Mouse (Mus musculus) embryonic facial prominence, embryonic 11.5 days (tissue): ENCODE results near the gene Psmd12. TPM values are rescaled to one million over a fixed set of nuclear protein-coding genes. Genes with fewer than 3 reads are reported as not detected.

Experiments used
- ATAC-seq: fragments of 200-750 bp; cut with Nextera tagmentation; replicated peaks from 2 replicates; pipeline ENCODE4 v1.8.0; 2017; ENCODE audit warnings: low read depth; ENCODE audit not compliant: insufficient number of reproducible peaks, low FRiP score, low TSS enrichment
- DNase-seq: peaks from one replicate; pipeline ENCODE4 v3.0.0-alpha.2; 2015; ENCODE audit warnings: low spot score
- H3K27ac ChIP-seq: fragments of 300-500 bp; sonication (generic); replicated peaks from 2 replicates; pipeline ENCODE4 v1.5.1; 2014; ENCODE audit warnings: mild to moderate bottlenecking, low read depth, low read length, control low read depth
- H3K27me3 ChIP-seq: fragments of 300-500 bp; sonication (generic); 2 replicates; pipeline ENCODE4 v1.6.1; 2014; ENCODE audit warnings: mild to moderate bottlenecking, low read length, moderate library complexity, mixed read lengths; ENCODE audit not compliant: control insufficient read depth, insufficient read depth
- H3K36me3 ChIP-seq: fragments of 300-500 bp; sonication (generic); replicated peaks from 2 replicates; pipeline ENCODE4 v1.6.1; 2014; ENCODE audit warnings: low read depth, mild to moderate bottlenecking, low read length, moderate library complexity, mixed read lengths; ENCODE audit not compliant: control insufficient read depth, insufficient read depth
- H3K4me1 ChIP-seq: fragments of 300-500 bp; sonication (generic); 2 replicates; pipeline ENCODE4 v1.6.1; 2014; ENCODE audit warnings: low read length, mixed read lengths; ENCODE audit not compliant: control insufficient read depth, insufficient read depth
- H3K4me2 ChIP-seq: fragments of 300-500 bp; sonication (generic); 2 replicates; pipeline ENCODE4 v1.6.1; 2014; ENCODE audit warnings: low read depth, mild to moderate bottlenecking, control low read depth, low read length, moderate library complexity
- H3K4me3 ChIP-seq: fragments of 300-500 bp; sonication (generic); 2 replicates; pipeline ENCODE4 v1.5.1; 2014; ENCODE audit warnings: low read depth, low read length, control low read depth
- H3K9ac ChIP-seq: fragments of 300-500 bp; sonication (generic); replicated peaks from 2 replicates; pipeline ENCODE4 v1.6.1; 2014; ENCODE audit warnings: mild to moderate bottlenecking, control low read depth, low read length
- H3K9me3 ChIP-seq: fragments of 300-500 bp; sonication (generic); replicated peaks from 2 replicates; pipeline ENCODE4 v1.6.1; 2016; ENCODE audit warnings: mild to moderate bottlenecking, low read length, inconsistent platforms, mixed read lengths; ENCODE audit not compliant: control insufficient read depth
- WGBS: fragments of 180-500 bp; shearing (Covaris S2); extraction: QIAGEN DNeasy Blood & Tissue Kit; methylation state at CpG from one replicate; pipeline ENCODE4 v1.1.7; 2014; 5-methylcytosine and 5-hydroxymethylcytosine counted together
- polyA plus RNA-seq: library from polyadenylated mRNA; unstranded; fragments of >200 nt; fragmentation: Nextera tagmentation; extraction: Ambion mirVana; gene quantifications from 2 replicates; pipeline ENCODE4 v1.2.1, GENCODE M21; 2014

Gene Psmd12
- polyA plus RNA-seq, 1 experiment from 2014 or later: 238 TPM

- H3K36me3 ChIP-seq: no peaks in the 10 kb centered on the region
- no peak overlapping the region for H3K9ac ChIP-seq
- no peak overlapping the region for H3K27ac ChIP-seq
- no peaks in the 10 kb centered on the region for H3K9me3 ChIP-seq
- DNase-seq (no peak), ATAC-seq (no peak)
- no peaks in the 10 kb centered on the region for H3K27me3 ChIP-seq
- no peak overlapping the region for H3K4me2 ChIP-seq
- no peak overlapping the region for H3K4me3 ChIP-seq
- WGBS: 91% methylated on average over 4 of the region's 4 CpGs
- no peaks in the 10 kb centered on the region; the same call in 1 of the 2 replicates for H3K4me1 ChIP-seq
Measured at GRCm38 (mm10) chr11:107465041-107465440, 14.2 kb upstream of the Psmd12 start.

- H3K36me3 ChIP-seq: no peaks in the 10 kb centered on the region
- no peak overlapping the region for H3K27ac ChIP-seq
- WGBS: 70% methylated on average over 1 of the region's 1 CpGs
- no peak overlapping the region for H3K9ac ChIP-seq
- H3K27me3 ChIP-seq: no peaks in the 10 kb centered on the region
- no peak overlapping the region for H3K4me2 ChIP-seq
- no peaks in the 10 kb centered on the region; the same call in 1 of the 2 replicates for H3K4me1 ChIP-seq
- no peak for DNase-seq
- H3K9me3 ChIP-seq: no peaks in the 10 kb centered on the region
- ATAC-seq: no peak
- H3K4me3 ChIP-seq: no peak overlapping the region
Measured at GRCm38 (mm10) chr11:107465969-107466368, 13.3 kb upstream of the Psmd12 start.

- no peak overlapping the region for H3K9ac ChIP-seq
- H3K4me2 ChIP-seq: no peak overlapping the region
- no peak overlapping the region for H3K27ac ChIP-seq
- H3K36me3 ChIP-seq: no peaks in the 10 kb centered on the region
- H3K9me3 ChIP-seq: no peaks in the 10 kb centered on the region
- H3K4me1 ChIP-seq: no peaks in the 10 kb centered on the region; the same call in 1 of the 2 replicates
- no peak overlapping the region for H3K4me3 ChIP-seq
- no peaks in the 10 kb centered on the region for H3K27me3 ChIP-seq
- WGBS: 67% methylated on average over 6 of the region's 6 CpGs
- no peak for DNase-seq
- ATAC-seq: no peak
Measured at GRCm38 (mm10) chr11:107466611-107467391, 12.5 kb upstream of the Psmd12 start.

GRCm38 (mm10) chr11:107468252-107469030, 10.8 kb upstream of the Psmd12 start:
- no peaks in the 10 kb centered on the region; the same call in 1 of the 2 replicates for H3K4me1 ChIP-seq
- ATAC-seq (no peak), DNase-seq (no peak)

GRCm38 (mm10) chr11:107469031-107469522, 10.2 kb upstream of the Psmd12 start:
- Histone ChIP-seq H3K4me3 (peak overlapping the region; percentile 91), H3K27ac (peak overlapping the region; percentile 90), H3K9ac (peak overlapping the region; percentile 92), H3K27me3 (no peaks in the 10 kb centered on the region), H3K9me3 (no peaks in the 10 kb centered on the region), H3K36me3 (no peaks in the 10 kb centered on the region), H3K4me1 (no peaks in the 10 kb centered on the region; the same call in 1 of the 2 replicates), H3K4me2 (peak overlapping the region; percentile 78)
- ATAC-seq (peak; percentile 84), DNase-seq (peak; percentile 90)
- WGBS: 0% methylated on average over 37 of the region's 38 CpGs

More at GRCm38 (mm10) chr11:107468252-107469030, 10.8 kb upstream of the Psmd12 start:
- 19% methylated on average over 16 of the region's 16 CpGs for WGBS
- no peaks in the 10 kb centered on the region for H3K36me3 ChIP-seq
- peak overlapping the region; percentile 91 for H3K4me3 ChIP-seq
- H3K27me3 ChIP-seq: no peaks in the 10 kb centered on the region
- H3K4me2 ChIP-seq: peak overlapping the region; percentile 78
- peak overlapping the region; percentile 92 for H3K9ac ChIP-seq
- H3K27ac ChIP-seq: peak overlapping the region; percentile 90
- H3K9me3 ChIP-seq: no peaks in the 10 kb centered on the region

GRCm38 (mm10) chr11:107469523-107470371, 9.5 kb upstream of the Psmd12 start:
- DNase-seq: peak; percentile 64
- Histone ChIP-seq H3K4me3 (peak overlapping the region; percentile 91), H3K9ac (peak overlapping the region; percentile 92), H3K4me1 (no peaks in the 10 kb centered on the region; the same call in 1 of the 2 replicates), H3K27me3 (no peaks in the 10 kb centered on the region), H3K36me3 (no peaks in the 10 kb centered on the region), H3K9me3 (no peaks in the 10 kb centered on the region), H3K27ac (peak overlapping the region; percentile 90), H3K4me2 (peak overlapping the region; percentile 78)
- WGBS: under 1% methylated on average over 52 of the region's 59 CpGs
- peak; percentile 41; the same call in 1 of the 2 replicates for ATAC-seq

GRCm38 (mm10) chr11:107470521-107471041, 8.7 kb upstream of the Psmd12 start, which contains the start of gene Pitpnc1:
Pitpnc1 (minus strand) TSS chr11:107470699.
- Histone ChIP-seq H3K9me3 (no peaks in the 10 kb centered on the region), H3K36me3 (no peaks in the 10 kb centered on the region), H3K9ac (peak within 1 kb of the TSS; percentile 92), H3K4me1 (no peaks in the 10 kb centered on the region; the same call in 1 of the 2 replicates), H3K27ac (peak within 1 kb of the TSS; percentile 90), H3K27me3 (no peaks in the 10 kb centered on the region), H3K4me3 (peak within 1 kb of the TSS; percentile 91), H3K4me2 (peak within 1 kb of the TSS; percentile 78)
- ATAC-seq (peak; percentile 90), DNase-seq (peak; percentile 95)
- WGBS: under 1% methylated on average over 37 of the region's 37 CpGs
